Mouse (Mus musculus): ENCODE measurements around the gene Dst. TPM values are rescaled to one million over a fixed set of nuclear protein-coding genes. Genes with fewer than 3 reads are reported as not detected.

Gene Dst
- total and polyA plus RNA-seq, 3 experiments, result 0.08 to 0.60 TPM; not detected in 1

DNA sequence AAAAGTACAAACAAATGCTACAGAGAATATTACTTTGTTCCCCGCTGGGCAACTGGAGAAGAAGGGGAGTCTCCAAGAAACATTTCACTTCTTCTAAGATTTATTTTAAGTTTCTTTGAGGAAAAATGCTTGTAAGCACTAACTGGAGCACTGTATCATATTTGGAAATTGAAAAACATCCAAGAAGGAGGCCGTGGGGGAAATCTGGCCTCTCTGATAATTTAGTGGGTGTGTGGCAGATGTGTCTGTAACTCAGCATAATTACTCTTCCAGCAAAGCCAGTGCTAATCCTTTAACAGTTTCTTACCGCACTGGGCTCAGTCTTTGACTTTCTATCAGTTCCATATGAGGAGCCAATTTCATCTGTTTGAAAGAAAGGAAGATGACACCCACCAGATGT, 423.7 kb downstream of the Dst start:
- no peak for TF ChIP-seq NELFE (IDR thresholded peaks at IDR 0.05; ENCODE audit: low read depth, low read length)
- no peak for TF ChIP-seq EP300 (IDR thresholded peaks at IDR 0.05; ENCODE audit: low read depth in 1 of 2, low read length in 2 of 2)
- TF ChIP-seq CTCF (IDR thresholded peaks at IDR 0.05 in 2 of 3, conservative IDR thresholded peaks at IDR 0.05 in 1 of 3; ENCODE audit: control insufficient read depth in 1 of 3, insufficient read depth in 1 of 3, low read depth in 2 of 3, low read length in 3 of 3, poor library complexity in 1 of 3, severe bottlenecking in 1 of 3), result no peak
- TF ChIP-seq HCFC1 (IDR thresholded peaks at IDR 0.05; ENCODE audit: low read depth, low read length), result no peak
- TF ChIP-seq CHD1 (IDR thresholded peaks at IDR 0.05; ENCODE audit: low read depth, low read length), result no peak
- no peak for TF ChIP-seq POLR2AphosphoS2 (IDR thresholded peaks at IDR 0.05; ENCODE audit: low read length)
- TF ChIP-seq GATA1 (IDR thresholded peaks at IDR 0.05; ENCODE audit: low read depth, low read length), result no peak
- TF ChIP-seq MYB (IDR thresholded peaks at IDR 0.05; ENCODE audit: low read depth, low read length), result no peak
- no peak for TF ChIP-seq KAT2A (conservative IDR thresholded peaks at IDR 0.05; ENCODE audit: low read depth, low read length)
- TF ChIP-seq SIN3A (IDR thresholded peaks at IDR 0.05; ENCODE audit: low read length), result no peak
- no peak for TF ChIP-seq ETS1 (IDR thresholded peaks at IDR 0.05; ENCODE audit: low read depth, low read length)
- TF ChIP-seq USF1 (IDR thresholded peaks at IDR 0.05; ENCODE audit: low read depth, low read length), result no peak
- TF ChIP-seq ZC3H11A (IDR thresholded peaks at IDR 0.05; ENCODE audit: low read depth, low read length), result no peak
- no peak for TF ChIP-seq BHLHE40 (IDR thresholded peaks at IDR 0.05; ENCODE audit: borderline replicate concordance, low read depth, low read length)
- TF ChIP-seq JUND (IDR thresholded peaks at IDR 0.05; ENCODE audit: low read depth, low read length), result no peak
- no peak for TF ChIP-seq SMC3 (IDR thresholded peaks at IDR 0.05; ENCODE audit: low read depth, low read length)
- Histone ChIP-seq H3K27ac (ENCODE audit: control insufficient read depth, low read depth, low read length) (no peak overlapping the region), H3K9ac (ENCODE audit: control insufficient read depth, low read depth, low read length, poor library complexity, severe bottlenecking) (no peak overlapping the region), H3K4me1 (ENCODE audit: control insufficient read depth in 1 of 2, insufficient read depth in 2 of 2, low read length in 2 of 2) (no peaks in the 10 kb centered on the region), H3K4me3 (ENCODE audit: control insufficient read depth in 1 of 2, insufficient read depth in 1 of 2, low read depth in 2 of 2, low read length in 2 of 2) (no peak overlapping the region), H3K9me3 (replicated peaks; ENCODE audit: insufficient read depth, low read length) (no peaks in the 10 kb centered on the region), H3K36me3 (ENCODE audit: control insufficient read depth in 1 of 2, insufficient read depth in 2 of 2, low read length in 2 of 2) (no peaks in the 10 kb centered on the region), H3K27me3 (ENCODE audit: control insufficient read depth in 1 of 2, insufficient read depth in 2 of 2, low read length in 2 of 2) (no peaks in the 10 kb centered on the region), H3K79me2 (ENCODE audit: control insufficient read depth, insufficient read depth, low read length, poor library complexity) (no peaks in the 10 kb centered on the region)
- DNase-seq (ENCODE audit: low read depth, low spot score), result no peak

Other genes starting within 250 kb of the Dst start
- 36.1 and 38.6 TPM in 2 replicates for gene Prim2, start 238.4 kb upstream of the Dst start, total RNA-seq (2012; rRNA removed)
- gene Prim2, start 238.4 kb upstream of the Dst start, polyA plus RNA-seq (2012; ENCODE audit: insufficient read depth in 1 of 2, insufficient read length in 2 of 2, low read depth in 1 of 2, low replicate concordance in 2 of 2, missing spikeins in 1 of 2), result 10 to 100 TPM in 1 of 2 experiments, not detected in 1; 48.9 TPM
- gene Rab23, start 188.3 kb upstream of the Dst start, total RNA-seq (2012; rRNA removed), result 3.2 and 4.0 TPM in 2 replicates
- gene Rab23, start 188.3 kb upstream of the Dst start, polyA plus RNA-seq (2012; ENCODE audit: insufficient read depth in 1 of 2, insufficient read length in 2 of 2, low read depth in 1 of 2, low replicate concordance in 2 of 2, missing spikeins in 1 of 2), result 1 to 10 TPM in 1 of 2 experiments, not detected in 1; 9.9 TPM
- 61.7 and 74.2 TPM in 2 replicates for gene Bag2, start 150.4 kb upstream of the Dst start, total RNA-seq (2012; rRNA removed)
- 10 to 100 TPM in 1 of 2 experiments, not detected in 1; 88.8 TPM for gene Bag2, start 150.4 kb upstream of the Dst start, polyA plus RNA-seq (2012; ENCODE audit: insufficient read depth in 1 of 2, insufficient read length in 2 of 2, low read depth in 1 of 2, low replicate concordance in 2 of 2, missing spikeins in 1 of 2)
- 15.8 and 17.9 TPM in 2 replicates for gene Zfp451, start 93.6 kb upstream of the Dst start, total RNA-seq (2012; rRNA removed)
- 100 to 1,000 TPM in 1 of 2 experiments, 10 to 100 TPM in 1; 20.6 to 281 TPM for gene Zfp451, start 93.6 kb upstream of the Dst start, polyA plus RNA-seq (2012; ENCODE audit: insufficient read depth in 1 of 2, insufficient read length in 2 of 2, low read depth in 1 of 2, low replicate concordance in 2 of 2, missing spikeins in 1 of 2)
- 0.08 TPM in 1 of 2 replicates, not detected in the other for gene Bend6, start 409 bp upstream of the Dst start, total RNA-seq (2012; rRNA removed)
- gene Bend6, start 409 bp upstream of the Dst start, polyA plus RNA-seq (2012; ENCODE audit: insufficient read depth in 1 of 2, insufficient read length in 2 of 2, low read depth in 1 of 2, low replicate concordance in 2 of 2, missing spikeins in 1 of 2), result under 1 TPM in 1 of 2 experiments, not detected in 1; 0.04 TPM

All from MEL (cell line).